Mouse (Mus musculus) heart, postnatal 0 days (tissue): Measurements from ENCODE around the gene Dpp4. TPM values are rescaled to one million over a fixed set of nuclear protein-coding genes. Genes with fewer than 3 reads are reported as not detected.

Experiments
- ATAC-seq: fragments of 200-750 bp; cut with Nextera tagmentation; 2 replicates; pipeline ENCODE4 v1.8.0; 2017; ENCODE audit warnings: low read depth, moderate number of reproducible peaks, moderate library complexity; ENCODE audit not compliant: insufficient read depth
- DNase-seq: peaks from one replicate; pipeline ENCODE4 v3.0.0-alpha.2; 2016; ENCODE audit warnings: low spot score
- H3K27ac ChIP-seq: fragments of 300-500 bp; sonication (generic); 2 replicates; pipeline ENCODE4 v1.5.1; 2014; ENCODE audit warnings: low read depth, mild to moderate bottlenecking
- H3K27me3 ChIP-seq: fragments of 300-500 bp; sonication (generic); 2 replicates; pipeline ENCODE4 v1.6.1; 2014; ENCODE audit warnings: low read length, mixed read lengths; ENCODE audit not compliant: control insufficient read depth, insufficient read depth
- H3K36me3 ChIP-seq: fragments of 300-500 bp; sonication (generic); replicated peaks from 2 replicates; pipeline ENCODE4 v1.6.1; 2014; ENCODE audit warnings: low read length, mixed read lengths; ENCODE audit not compliant: control insufficient read depth, insufficient read depth
- H3K4me1 ChIP-seq: fragments of 300-500 bp; sonication (generic); 2 replicates; pipeline ENCODE4 v1.6.1; 2014; ENCODE audit warnings: antibody characterized with exemption; ENCODE audit not compliant: control insufficient read depth, insufficient read depth
- H3K4me2 ChIP-seq: fragments of 300-500 bp; sonication (generic); 2 replicates; pipeline ENCODE4 v1.6.1; 2014; ENCODE audit warnings: low read depth, mild to moderate bottlenecking, low read length, moderate library complexity
- H3K4me3 ChIP-seq: fragments of 300-500 bp; sonication (generic); 2 replicates; pipeline ENCODE4 v1.5.1; 2014; ENCODE audit warnings: low read depth, low read length
- H3K9ac ChIP-seq: fragments of 300-500 bp; sonication (generic); replicated peaks from 2 replicates; pipeline ENCODE4 v1.6.1; 2014; ENCODE audit warnings: low read depth, low read length, mixed read lengths
- H3K9me3 ChIP-seq: fragments of 300-500 bp; sonication (generic); replicated peaks from 2 replicates; pipeline ENCODE4 v1.6.1; 2016; ENCODE audit warnings: low read length; ENCODE audit not compliant: control insufficient read depth
- CTCF ChIP-seq: IDR thresholded peaks from 2 replicates; pipeline ENCODE4 v1.5.1; 2016; ENCODE audit warnings: antibody characterized with exemption, control low read depth, low read depth
- EP300 ChIP-seq: IDR thresholded peaks from 2 replicates; pipeline ENCODE4 v1.6.1; 2016; ENCODE audit warnings: antibody characterized with exemption, low read depth
- WGBS: fragments of 180-500 bp; shearing (Covaris S2); extraction: QIAGEN DNeasy Blood & Tissue Kit; methylation state at CpG from one replicate; pipeline ENCODE4 v1.1.7; 2014; 5-methylcytosine and 5-hydroxymethylcytosine counted together
- polyA plus RNA-seq: library from polyadenylated mRNA; unstranded; fragments of >200 nt; fragmentation: Nextera tagmentation; extraction: Ambion mirVana; gene quantifications from 2 replicates; pipeline ENCODE4 v1.2.1, GENCODE M21; 2015
- total RNA-seq: library from RNA; depleted of rRNA; stranded (reverse); fragments of >200 nt; gene quantifications from 2 replicates; pipeline ENCODE4 v1.2.3, GENCODE M21; 2014; ENCODE audit warnings: low replicate concordance

Gene Dpp4
- total and polyA plus RNA-seq, 2 experiments from 2014 or later, result 5.2 to 10.4 TPM

GRCm38 (mm10) chr2:62440083-62440482 lies 28.1 kb upstream of the Dpp4 start:
- no peak overlapping the region for H3K4me2 ChIP-seq
- no peaks in the 10 kb centered on the region for H3K27me3 ChIP-seq
- 64% methylated on average over 4 of the region's 4 CpGs for WGBS
- no peaks in the 10 kb centered on the region; the same call in 1 of the 2 replicates for H3K4me1 ChIP-seq
- no peak for DNase-seq
- H3K36me3 ChIP-seq, result no peaks in the 10 kb centered on the region
- H3K27ac ChIP-seq, result no peak overlapping the region
- no peak overlapping the region for H3K9ac ChIP-seq
- H3K9me3 ChIP-seq, result no peaks in the 10 kb centered on the region
- TF ChIP-seq EP300 (no peak), CTCF (no peak)
- H3K4me3 ChIP-seq, result no peak overlapping the region
- ATAC-seq, result no peak

GRCm38 (mm10) chr2:62431245-62431795 lies 19.3 kb upstream of the Dpp4 start:
- H3K4me3 ChIP-seq, result no peak overlapping the region
- no peaks in the 10 kb centered on the region for H3K27me3 ChIP-seq
- H3K4me1 ChIP-seq, result no peaks in the 10 kb centered on the region
- no peaks in the 10 kb centered on the region for H3K36me3 ChIP-seq
- H3K27ac ChIP-seq, result no peak overlapping the region
- WGBS, result 79% methylated on average over 8 of the region's 8 CpGs
- H3K4me2 ChIP-seq, result no peak overlapping the region
- no peaks in the 10 kb centered on the region for H3K9me3 ChIP-seq
- DNase-seq (no peak), ATAC-seq (no peak)
- no peak overlapping the region for H3K9ac ChIP-seq
- TF ChIP-seq CTCF (no peak), EP300 (no peak)

- Histone ChIP-seq H3K4me3 (no peak overlapping the region), H3K27ac (no peak overlapping the region), H3K36me3 (no peaks in the 10 kb centered on the region), H3K4me2 (no peak overlapping the region), H3K27me3 (no peaks in the 10 kb centered on the region), H3K9ac (no peak overlapping the region), H3K4me1 (no peaks in the 10 kb centered on the region), H3K9me3 (no peaks in the 10 kb centered on the region)
- no peak for TF ChIP-seq EP300
- TF ChIP-seq CTCF, result no peak
- ATAC-seq, result no peak
- WGBS, result 73% methylated on average over 3 of the region's 3 CpGs
- no peak for DNase-seq
Observed at GRCm38 (mm10) chr2:62425941-62426340, 13.9 kb upstream of the Dpp4 start.

GRCm38 (mm10) chr2:62423343-62423776 lies 11.3 kb upstream of the Dpp4 start:
- no peak overlapping the region for H3K4me3 ChIP-seq
- 0 out of 2 replicates have a peak overlapping the region, but pooled peaks have one; percentile 5 for H3K27ac ChIP-seq
- TF ChIP-seq EP300 (no peak), CTCF (no peak)
- H3K9me3 ChIP-seq, result no peaks in the 10 kb centered on the region
- H3K4me1 ChIP-seq, result no peaks in the 10 kb centered on the region
- H3K4me2 ChIP-seq, result no peak overlapping the region
- no peaks in the 10 kb centered on the region for H3K36me3 ChIP-seq
- ATAC-seq (peak; percentile 73), DNase-seq (peak; percentile 36)
- no peak overlapping the region for H3K9ac ChIP-seq
- H3K27me3 ChIP-seq, result no peaks in the 10 kb centered on the region
- WGBS, result 23% methylated on average over 4 of the region's 4 CpGs

- no peak overlapping the region for H3K4me2 ChIP-seq
- no peak overlapping the region for H3K4me3 ChIP-seq
- no peaks in the 10 kb centered on the region for H3K9me3 ChIP-seq
- TF ChIP-seq CTCF (no peak), EP300 (no peak)
- 56% methylated on average over 6 of the region's 6 CpGs for WGBS
- ATAC-seq, result no peak; the same call in 1 of the 2 replicates
- H3K9ac ChIP-seq, result no peak overlapping the region
- H3K27ac ChIP-seq, result peak overlapping the region; percentile 5; the same call in 1 of the 2 replicates
- H3K27me3 ChIP-seq, result no peaks in the 10 kb centered on the region
- no peak for DNase-seq
- H3K36me3 ChIP-seq, result no peaks in the 10 kb centered on the region
- no peaks in the 10 kb centered on the region for H3K4me1 ChIP-seq
Observed at GRCm38 (mm10) chr2:62422515-62423342, 10.7 kb upstream of the Dpp4 start.
